In the genomic region with DNA sequence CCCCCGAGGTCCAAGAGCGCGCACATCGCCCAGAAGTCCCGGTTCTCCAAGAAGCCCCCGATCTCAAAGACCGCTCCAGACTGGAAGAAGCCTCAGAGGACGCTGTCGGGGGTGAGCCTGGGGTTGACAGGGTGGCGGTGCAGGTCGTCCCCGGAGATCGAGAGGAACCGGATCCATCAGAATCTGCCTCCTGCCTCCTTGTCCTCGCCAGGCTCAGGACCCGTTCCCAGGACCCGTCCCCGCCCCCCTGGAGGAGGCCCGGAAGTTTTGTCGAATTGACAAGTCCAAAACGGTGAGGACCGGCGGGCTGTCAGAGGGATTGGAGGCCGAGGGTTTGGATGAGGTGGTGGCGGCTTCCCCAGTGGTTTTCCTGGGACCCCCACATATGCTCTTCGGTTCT, we compare ENCODE assay signal across 8 mouse cellular contexts. TPM values are rescaled to one million over a fixed set of nuclear protein-coding genes. Genes with fewer than 3 reads are reported as not detected.
DNase-seq lines count a peak whose midpoint lies in the region; ATAC-seq and TF ChIP-seq lines count a peak whose summit lies in the region.

No protein-coding gene starts in this region.

- no peak overlapping the region for H3K27ac ChIP-seq in heart, embryonic 11.5 days (ENCODE audit: low read depth, low read length)
- no peak overlapping the region for H3K27ac ChIP-seq in embryonic facial prominence, embryonic 15.5 days (replicated peaks)
- no peak overlapping the region for H3K27ac ChIP-seq in limb, embryonic 13.5 days
- no peak overlapping the region for H3K27ac ChIP-seq in stomach, postnatal 0 days (replicated peaks)

- 3% methylated on average over 26 of the region's 26 CpGs for WGBS in heart, embryonic 11.5 days (ENCODE audit: insufficient replicate concordance)
- WGBS in embryonic facial prominence, embryonic 15.5 days, result 1% methylated on average over 26 of the region's 26 CpGs
- WGBS in limb, embryonic 13.5 days, result 4% methylated on average over 26 of the region's 26 CpGs
- WGBS in stomach, postnatal 0 days, result 1% methylated on average over 26 of the region's 26 CpGs

- peaks cover 51% of the 10 kb centered on the region for H3K79me2 ChIP-seq in C2C12 (ENCODE audit: control insufficient read depth, insufficient read depth)

- peak overlapping the region; percentile 87 for H3K9ac ChIP-seq in heart, embryonic 11.5 days (ENCODE audit: low read depth, low read length)
- H3K9ac ChIP-seq in embryonic facial prominence, embryonic 15.5 days, result peak overlapping the region; percentile 87
- peak overlapping the region; percentile 87 for H3K9ac ChIP-seq in limb, embryonic 13.5 days
- H3K9ac ChIP-seq in stomach, postnatal 0 days (ENCODE audit: low read length), result peak overlapping the region; percentile 85

- no peak for ATAC-seq in heart, embryonic 11.5 days (replicated peaks; ENCODE audit: insufficient number of reproducible peaks, low FRiP score, low TSS enrichment)
- no peak for ATAC-seq in embryonic facial prominence, embryonic 15.5 days (ENCODE audit: insufficient number of reproducible peaks, low FRiP score, low TSS enrichment, low read depth)
- peak; percentile 17; the same call in 1 of the 2 replicates for ATAC-seq in limb, embryonic 13.5 days (ENCODE audit: low FRiP score, low read depth)
- ATAC-seq in stomach, postnatal 0 days (ENCODE audit: low FRiP score, low TSS enrichment), result peak; percentile 5; the same call in 1 of the 2 replicates
- no peak for ATAC-seq in megakaryocyte-erythroid progenitor cell, adult 5-6 weeks (replicated peaks; ENCODE audit: low FRiP score, low TSS enrichment, poor library complexity, severe bottlenecking)

- H3K4me2 ChIP-seq in heart, embryonic 11.5 days, result peak overlapping the region; percentile 84
- H3K4me2 ChIP-seq in embryonic facial prominence, embryonic 15.5 days (replicated peaks), result peak overlapping the region; percentile 94
- peak overlapping the region; percentile 98 for H3K4me2 ChIP-seq in limb, embryonic 13.5 days (replicated peaks)
- peak overlapping the region; percentile 92 for H3K4me2 ChIP-seq in stomach, postnatal 0 days (replicated peaks; ENCODE audit: low read depth)

- TF ChIP-seq EP300 in stomach, postnatal 0 days (optimal IDR thresholded peaks at IDR 0.05), result no peak

- H3K79me3 ChIP-seq in C2C12 (ENCODE audit: low read depth), result peaks cover 23% of the 10 kb centered on the region

- DNase-seq in heart, adult 18-20 months, result no peak
- DNase-seq in stomach, postnatal 0 days (ENCODE audit: low spot score), result peak; percentile 46
- no peak for DNase-seq in left cerebral cortex, adult 11 months (ENCODE audit: low spot score)

- no peak for TF ChIP-seq CTCF in C2C12 (IDR thresholded peaks at IDR 0.05; ENCODE audit: control insufficient read depth, insufficient read depth, insufficient read length)
- TF ChIP-seq CTCF in stomach, postnatal 0 days (IDR thresholded peaks at IDR 0.05; ENCODE audit: low read depth), result no peak

- H3ac ChIP-seq in C2C12 (ENCODE audit: control insufficient read depth, insufficient read length, low read depth), result peak overlapping the region; percentile 83

- H3K4me1 ChIP-seq in heart, embryonic 11.5 days (ENCODE audit: control insufficient read depth, insufficient read depth, low read length), result peaks cover 13% of the 10 kb centered on the region
- peaks cover 23% of the 10 kb centered on the region for H3K4me1 ChIP-seq in embryonic facial prominence, embryonic 15.5 days
- peaks cover 21% of the 10 kb centered on the region for H3K4me1 ChIP-seq in limb, embryonic 13.5 days
- peaks cover 6% of the 10 kb centered on the region; the same call in 1 of the 2 replicates for H3K4me1 ChIP-seq in stomach, postnatal 0 days (replicated peaks; ENCODE audit: control insufficient read depth, insufficient read depth)

- H3K9me3 ChIP-seq in heart, embryonic 11.5 days (replicated peaks; ENCODE audit: control insufficient read depth, low read length), result no peaks in the 10 kb centered on the region
- H3K9me3 ChIP-seq in embryonic facial prominence, embryonic 15.5 days (replicated peaks), result no peaks in the 10 kb centered on the region
- no peaks in the 10 kb centered on the region for H3K9me3 ChIP-seq in limb, embryonic 13.5 days
- no peaks in the 10 kb centered on the region for H3K9me3 ChIP-seq in stomach, postnatal 0 days (ENCODE audit: control insufficient read depth, low read length)

- peak overlapping the region; percentile 88 for H3K4me3 ChIP-seq in heart, embryonic 11.5 days (ENCODE audit: low read depth, low read length)
- H3K4me3 ChIP-seq in C2C12 (ENCODE audit: insufficient read depth, poor library complexity, severe bottlenecking), result peak overlapping the region; percentile 98
- peak overlapping the region; percentile 89 for H3K4me3 ChIP-seq in embryonic facial prominence, embryonic 15.5 days (replicated peaks)
- peak overlapping the region; percentile 84 for H3K4me3 ChIP-seq in limb, embryonic 13.5 days
- peak overlapping the region; percentile 70 for H3K4me3 ChIP-seq in stomach, postnatal 0 days (ENCODE audit: low read depth, low read length)

- peaks cover 14% of the 10 kb centered on the region for H3K36me3 ChIP-seq in heart, embryonic 11.5 days (ENCODE audit: control insufficient read depth, insufficient read depth, low read length)
- H3K36me3 ChIP-seq in C2C12 (ENCODE audit: control insufficient read depth, insufficient read depth), result peaks cover 12% of the 10 kb centered on the region
- H3K36me3 ChIP-seq in embryonic facial prominence, embryonic 15.5 days, result peaks cover 51% of the 10 kb centered on the region
- H3K36me3 ChIP-seq in limb, embryonic 13.5 days, result peaks cover 63% of the 10 kb centered on the region
- peaks cover 4% of the 10 kb centered on the region for H3K36me3 ChIP-seq in stomach, postnatal 0 days (ENCODE audit: control insufficient read depth, insufficient read depth, low read length)

- H3K27me3 ChIP-seq in heart, embryonic 11.5 days (ENCODE audit: control insufficient read depth, insufficient read depth, low read length), result no peaks in the 10 kb centered on the region
- H3K27me3 ChIP-seq in C2C12 (ENCODE audit: control insufficient read depth, insufficient read depth, insufficient read length), result no peaks in the 10 kb centered on the region
- H3K27me3 ChIP-seq in embryonic facial prominence, embryonic 15.5 days, result no peaks in the 10 kb centered on the region
- H3K27me3 ChIP-seq in limb, embryonic 13.5 days, result no peaks in the 10 kb centered on the region
- H3K27me3 ChIP-seq in stomach, postnatal 0 days (ENCODE audit: control insufficient read depth, insufficient read depth, low read length), result no peaks in the 10 kb centered on the region

RNA-seq across cellular contexts. Expression of gene Wdr46, which starts 0.5 kb away (rescaled TPM):
- 18.3 and 19.7 TPM in 2 replicates for polyA plus RNA-seq in heart, embryonic 11.5 days (2014; fragmentation: Nextera tagmentation; extraction: Ambion mirVana)
- total RNA-seq in heart, adult 18-20 months (2021), result 10 to 100 TPM; 10.3 to 10.9 TPM
- polyA plus RNA-seq in C2C12 (2012; fragmentation: generic; extraction: Trizol), result 64.8 TPM
- polyA plus RNA-seq in embryonic facial prominence, embryonic 15.5 days (2015; fragmentation: Nextera tagmentation; extraction: Ambion mirVana), result 36.2 and 36.5 TPM in 2 replicates
- 35.4 and 37.0 TPM in 2 replicates for polyA plus RNA-seq in limb, embryonic 13.5 days (2015; fragmentation: Nextera tagmentation; extraction: Ambion mirVana)
- 17.1 and 20.2 TPM in 2 replicates for polyA plus RNA-seq in stomach, postnatal 0 days (2015; fragmentation: Nextera tagmentation; extraction: Ambion mirVana)
- total RNA-seq in megakaryocyte-erythroid progenitor cell, adult 5-6 weeks (2014; fragmentation: Nextera tagmentation), result 75.2 and 76.4 TPM in 2 replicates
- 78.8 and 105 TPM in 2 replicates for total RNA-seq in megakaryocyte-erythroid progenitor cell, adult 5-6 weeks (2017)

RNA-seq across cellular contexts. Expression of gene Pfdn6, which starts 0.8 kb away (rescaled TPM):
- polyA plus RNA-seq in heart, embryonic 11.5 days (2014; fragmentation: Nextera tagmentation; extraction: Ambion mirVana), result 147 and 151 TPM in 2 replicates
- total RNA-seq in heart, adult 18-20 months (2021), result 10 to 100 TPM; 69.9 to 76.1 TPM
- 130 TPM for polyA plus RNA-seq in C2C12 (2012; fragmentation: generic; extraction: Trizol)
- polyA plus RNA-seq in embryonic facial prominence, embryonic 15.5 days (2015; fragmentation: Nextera tagmentation; extraction: Ambion mirVana), result 145 and 163 TPM in 2 replicates
- 167 and 171 TPM in 2 replicates for polyA plus RNA-seq in limb, embryonic 13.5 days (2015; fragmentation: Nextera tagmentation; extraction: Ambion mirVana)
- 92.7 and 96.8 TPM in 2 replicates for polyA plus RNA-seq in stomach, postnatal 0 days (2015; fragmentation: Nextera tagmentation; extraction: Ambion mirVana)
- total RNA-seq in megakaryocyte-erythroid progenitor cell, adult 5-6 weeks (2014; fragmentation: Nextera tagmentation), result 192 and 240 TPM in 2 replicates
- total RNA-seq in megakaryocyte-erythroid progenitor cell, adult 5-6 weeks (2017), result 209 and 235 TPM in 2 replicates

RNA-seq across cellular contexts. Expression of gene B3galt4, which starts 10.3 kb away (rescaled TPM):
- polyA plus RNA-seq in heart, embryonic 11.5 days (2014; fragmentation: Nextera tagmentation; extraction: Ambion mirVana), result 2.8 and 5.9 TPM in 2 replicates
- 1 to 10 TPM; 1.3 to 1.8 TPM for total RNA-seq in heart, adult 18-20 months (2021)
- polyA plus RNA-seq in C2C12 (2012; fragmentation: generic; extraction: Trizol), result 1.5 TPM
- polyA plus RNA-seq in embryonic facial prominence, embryonic 15.5 days (2015; fragmentation: Nextera tagmentation; extraction: Ambion mirVana), result 6.0 and 8.5 TPM in 2 replicates
- polyA plus RNA-seq in limb, embryonic 13.5 days (2015; fragmentation: Nextera tagmentation; extraction: Ambion mirVana), result 8.0 and 9.2 TPM in 2 replicates
- polyA plus RNA-seq in stomach, postnatal 0 days (2015; fragmentation: Nextera tagmentation; extraction: Ambion mirVana), result 15.0 and 15.2 TPM in 2 replicates
- 0.90 and 1.8 TPM in 2 replicates for total RNA-seq in megakaryocyte-erythroid progenitor cell, adult 5-6 weeks (2014; fragmentation: Nextera tagmentation)
- total RNA-seq in megakaryocyte-erythroid progenitor cell, adult 5-6 weeks (2017), result 2.7 TPM in 1 of 2 replicates, not detected in the other

RNA-seq across cellular contexts. Expression of gene Rgl2, which starts 11.6 kb away (rescaled TPM):
- polyA plus RNA-seq in heart, embryonic 11.5 days (2014; fragmentation: Nextera tagmentation; extraction: Ambion mirVana), result 25.8 and 27.8 TPM in 2 replicates
- total RNA-seq in heart, adult 18-20 months (2021), result 10 to 100 TPM; 30.9 to 31.8 TPM
- 31.7 TPM for polyA plus RNA-seq in C2C12 (2012; fragmentation: generic; extraction: Trizol)
- polyA plus RNA-seq in embryonic facial prominence, embryonic 15.5 days (2015; fragmentation: Nextera tagmentation; extraction: Ambion mirVana), result 57.1 and 64.4 TPM in 2 replicates
- 54.2 and 59.2 TPM in 2 replicates for polyA plus RNA-seq in limb, embryonic 13.5 days (2015; fragmentation: Nextera tagmentation; extraction: Ambion mirVana)
- 18.6 and 24.4 TPM in 2 replicates for polyA plus RNA-seq in stomach, postnatal 0 days (2015; fragmentation: Nextera tagmentation; extraction: Ambion mirVana)
- 42.6 and 49.0 TPM in 2 replicates for total RNA-seq in megakaryocyte-erythroid progenitor cell, adult 5-6 weeks (2014; fragmentation: Nextera tagmentation)
- 10.4 and 14.0 TPM in 2 replicates for total RNA-seq in megakaryocyte-erythroid progenitor cell, adult 5-6 weeks (2017)

RNA-seq across cellular contexts. Expression of gene Vps52, which starts 14.6 kb away (rescaled TPM):
- polyA plus RNA-seq in heart, embryonic 11.5 days (2014; fragmentation: Nextera tagmentation; extraction: Ambion mirVana), result 28.1 and 29.5 TPM in 2 replicates
- 10 to 100 TPM; 36.8 to 39.7 TPM for total RNA-seq in heart, adult 18-20 months (2021)
- 24.4 TPM for polyA plus RNA-seq in C2C12 (2012; fragmentation: generic; extraction: Trizol)
- polyA plus RNA-seq in embryonic facial prominence, embryonic 15.5 days (2015; fragmentation: Nextera tagmentation; extraction: Ambion mirVana), result 48.9 and 57.2 TPM in 2 replicates
- 46.8 and 49.4 TPM in 2 replicates for polyA plus RNA-seq in limb, embryonic 13.5 days (2015; fragmentation: Nextera tagmentation; extraction: Ambion mirVana)
- polyA plus RNA-seq in stomach, postnatal 0 days (2015; fragmentation: Nextera tagmentation; extraction: Ambion mirVana), result 24.7 and 26.3 TPM in 2 replicates
- total RNA-seq in megakaryocyte-erythroid progenitor cell, adult 5-6 weeks (2014; fragmentation: Nextera tagmentation), result 41.4 and 51.4 TPM in 2 replicates
- total RNA-seq in megakaryocyte-erythroid progenitor cell, adult 5-6 weeks (2017), result 17.4 and 26.2 TPM in 2 replicates

Comparison
In these comparisons a context has a peak if more than half of its experiments do, and no peak if none do; other contexts are left out.
1. ATAC-seq: peak in limb, embryonic 13.5 days (single experiment) and stomach, postnatal 0 days (single experiment); none in heart, embryonic 11.5 days (single experiment), embryonic facial prominence, embryonic 15.5 days (single experiment) and megakaryocyte-erythroid progenitor cell, adult 5-6 weeks (single experiment).
2. Peak in every context shown above with its lines, with median percentiles within 50 percentile points of each other: H3K4me2 ChIP-seq, H3K4me3 ChIP-seq and H3K9ac ChIP-seq.